Mouse (Mus musculus) myocyte (in vitro differentiated cells): ENCODE measurements around the gene Fbxw28. TPM values are rescaled to one million over a fixed set of nuclear protein-coding genes. Genes with fewer than 3 reads are reported as not detected.
"Not testable (repeated sequence)": the region's sequence is repeated elsewhere in the genome, so short reads cannot be mapped to it uniquely, and the experiment has no call there.

Experiments
- H3K27me3 ChIP-seq: one replicate; pipeline ENCODE4 v1.6.1; 2011; ENCODE audit not compliant: control insufficient read depth, insufficient read depth, insufficient read length
- H3K36me3 ChIP-seq: one replicate; pipeline ENCODE4 v1.6.1; 2011; ENCODE audit not compliant: control insufficient read depth, insufficient read depth
- H3K4me2 ChIP-seq: one replicate; pipeline ENCODE4 v1.6.1; 2011; ENCODE audit warnings: low read depth, control low read depth
- H3K4me3 ChIP-seq: one replicate; pipeline ENCODE4 v1.5.1; 2011; ENCODE audit warnings: mild to moderate bottlenecking, control low read depth, moderate library complexity
- H3K79me2 ChIP-seq: one replicate; pipeline ENCODE4 v1.6.1; 2011; ENCODE audit not compliant: control insufficient read depth, insufficient read depth
- H3ac ChIP-seq: one replicate; pipeline ENCODE4 v1.6.1; 2011; ENCODE audit not compliant: control insufficient read depth, insufficient read length
- polyA plus RNA-seq: library from polyadenylated mRNA; unstranded; fragments of >200 nt; fragmentation: generic; extraction: Trizol; gene quantifications from one replicate; pipeline ENCODE4 v1.2.1, GENCODE M21; 2012; ENCODE audit warnings: missing spikeins

Gene Fbxw28
- not detected for polyA plus RNA-seq

GRCm38 (mm10) chr9:109339559-109339958, at the start of gene Fbxw28:
TSS of gene Fbxw28 (minus strand) at chr9:109339659.
- not testable (repeated sequence) for H3K79me2 ChIP-seq, H3K4me3 ChIP-seq, H3K4me2 ChIP-seq, H3ac ChIP-seq, H3K27me3 ChIP-seq, H3K36me3 ChIP-seq

GRCm38 (mm10) chr9:109287576-109287975, 51.9 kb downstream of the Fbxw28 start, which contains the start of gene Fbxw14:
TSS of gene Fbxw14 (minus strand) at chr9:109287676.
- H3ac ChIP-seq, H3K4me3 ChIP-seq, H3K4me2 ChIP-seq, H3K79me2 ChIP-seq, H3K36me3 ChIP-seq, H3K27me3 ChIP-seq: not testable (repeated sequence)

Other genes with a start within 250 kb of the Fbxw28 start
- 6.1 TPM for gene Plxnb1, start 244.3 kb downstream of the Fbxw28 start, polyA plus RNA-seq
- not detected for gene Fbxw21, start 177.6 kb downstream of the Fbxw28 start, polyA plus RNA-seq
- not detected for gene Fbxw13, start 143.7 kb downstream of the Fbxw28 start, polyA plus RNA-seq
- gene Fbxw20, start 104.9 kb downstream of the Fbxw28 start, polyA plus RNA-seq, result not detected
- not detected for gene Fbxw14, start 52.0 kb downstream of the Fbxw28 start, polyA plus RNA-seq
- not detected for gene Fbxw22, start 64.6 kb upstream of the Fbxw28 start, polyA plus RNA-seq
- not detected for gene Fbxw16, start 109.5 kb upstream of the Fbxw28 start, polyA plus RNA-seq
- gene Fbxw19, start 156.2 kb upstream of the Fbxw28 start, polyA plus RNA-seq, result not detected
- not detected for gene Fbxw15, start 228.6 kb upstream of the Fbxw28 start, polyA plus RNA-seq